Mouse (Mus musculus): Measurements from ENCODE around the gene Zfp687.

DNA sequence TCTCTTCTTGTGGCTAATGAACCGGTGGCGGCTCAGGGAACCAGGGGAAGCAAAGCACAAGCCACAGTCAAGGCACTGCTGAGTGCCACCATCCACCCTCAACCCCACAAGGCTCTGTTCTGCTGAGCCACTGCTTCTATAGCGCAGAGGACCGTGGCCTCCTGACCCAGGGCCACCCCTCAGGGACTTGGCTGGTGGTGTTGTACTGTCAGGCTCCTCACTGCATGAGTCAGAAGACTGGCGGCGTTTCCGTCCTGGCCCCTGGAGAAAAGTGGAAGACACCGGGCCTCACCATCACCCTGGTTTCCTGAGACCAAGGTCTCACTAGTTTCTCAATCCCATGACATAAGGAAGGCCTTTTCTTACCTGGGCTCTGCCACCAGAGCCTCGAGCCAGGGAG is 7.5 kb downstream of the Zfp687 start:
- TF ChIP-seq CTCF (conservative IDR thresholded peaks at IDR 0.05; ENCODE audit: low read length) (no peak), NANOG (IDR thresholded peaks at IDR 0.05; ENCODE audit: borderline replicate concordance, low read length) (no peak), POU5F1 (IDR thresholded peaks at IDR 0.05; ENCODE audit: borderline replicate concordance, low read length) (no peak)
